Comparison of ENCODE assay signal across 7 mouse cellular contexts in the genomic region with DNA sequence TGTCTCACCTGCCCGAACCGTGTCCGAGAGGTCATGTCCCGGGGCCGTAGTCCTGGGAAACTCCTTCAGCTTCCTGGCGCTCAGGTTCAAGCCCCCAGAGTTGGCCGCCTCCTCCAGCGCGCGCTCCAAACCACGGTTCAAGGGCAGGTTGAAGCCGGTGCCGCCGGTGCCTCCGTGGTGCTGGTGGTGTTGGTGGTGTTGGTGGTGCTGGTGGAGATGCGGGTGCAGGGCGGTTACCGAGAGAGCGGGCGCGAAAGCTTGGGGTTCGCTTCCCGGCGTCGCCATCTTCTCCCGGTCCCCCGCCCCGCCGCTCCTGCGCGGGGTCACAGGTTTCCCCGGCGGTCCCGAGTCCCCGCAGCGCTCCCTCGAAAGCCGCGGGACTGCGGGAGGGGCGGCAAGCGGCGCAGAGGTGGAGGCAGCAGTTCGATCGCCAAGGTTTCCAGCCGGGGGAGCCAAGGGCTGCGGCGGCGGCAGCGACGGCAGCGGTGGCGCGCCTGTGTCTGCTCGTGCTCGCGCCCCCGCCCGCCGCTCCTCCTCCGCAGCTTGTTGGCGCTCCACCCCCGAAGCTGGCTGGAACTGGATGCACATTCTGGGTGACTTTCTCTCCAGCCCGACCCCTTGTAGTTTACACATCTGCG. TPM values are rescaled to one million over a fixed set of nuclear protein-coding genes. Genes with fewer than 3 reads are reported as not detected.
DNase-seq lines count a peak whose midpoint lies in the region; ATAC-seq lines count a peak whose summit lies in the region.

TSS of gene Lrch1 (minus strand) at position 501 of the 638 bp plus-strand sequence.

- H3K4me1 ChIP-seq in intestine, embryonic 15.5 days (replicated peaks) = peaks cover 24% of the 10 kb centered on the region
- H3K4me1 ChIP-seq in midbrain, embryonic 11.5 days (ENCODE audit: control insufficient read depth, insufficient read depth, low read length) = peaks cover 4% of the 10 kb centered on the region; the same call in 1 of the 2 replicates

- intact Hi-C loops in left cerebral cortex, postnatal 4 days (cut with DNase I) = loop anchor here (2.0 kb wide), 1 partner anchor 183 kb away; no protein-coding TSS in a partner anchor

- H3K9ac ChIP-seq in intestine, embryonic 15.5 days = peak within 1 kb of the TSS; percentile 92
- H3K9ac ChIP-seq in midbrain, embryonic 11.5 days (ENCODE audit: low read length) = peak within 1 kb of the TSS; percentile 89

- H3K9me3 ChIP-seq in intestine, embryonic 15.5 days = no peaks in the 10 kb centered on the region
- no peaks in the 10 kb centered on the region for H3K9me3 ChIP-seq in midbrain, embryonic 11.5 days (ENCODE audit: control insufficient read depth, low read length)

- H3K4me3 ChIP-seq in intestine, embryonic 15.5 days (replicated peaks) = peak within 1 kb of the TSS; percentile 89
- peak within 1 kb of the TSS; percentile 58 for H3K4me3 ChIP-seq in midbrain, embryonic 11.5 days (ENCODE audit: low read depth, low read length)

- under 1% methylated on average over 65 of the region's 65 CpGs for WGBS in intestine, embryonic 15.5 days
- WGBS in midbrain, embryonic 11.5 days = under 1% methylated on average over 65 of the region's 65 CpGs

- peak within 1 kb of the TSS; percentile 93 for H3K27ac ChIP-seq in intestine, embryonic 15.5 days
- peak within 1 kb of the TSS; percentile 40; the same call in 1 of the 2 replicates for H3K27ac ChIP-seq in midbrain, embryonic 11.5 days (ENCODE audit: low read depth, low read length)

- peak within 1 kb of the TSS; percentile 79 for H3K4me2 ChIP-seq in intestine, embryonic 15.5 days (replicated peaks)
- H3K4me2 ChIP-seq in midbrain, embryonic 11.5 days = peak within 1 kb of the TSS; percentile 55

- peak; percentile 90 for DNase-seq in adrenal gland, adult 2 months
- DNase-seq in embryo, embryonic 10.5 days (ENCODE audit: low spot score) = peak; percentile 88
- peak; percentile 83 for DNase-seq in gastrocnemius, postnatal 25 days
- peak; percentile 85 for DNase-seq in left cerebral cortex, postnatal 4 days
- peak; percentile 98 for DNase-seq in midbrain, embryonic 11.5 days (ENCODE audit: low spot score, missing footprints)
- DNase-seq in right cerebral cortex, postnatal 4 days = peak; percentile 78

- no peaks in the 10 kb centered on the region for H3K36me3 ChIP-seq in intestine, embryonic 15.5 days
- H3K36me3 ChIP-seq in midbrain, embryonic 11.5 days (ENCODE audit: control insufficient read depth, insufficient read depth, low read length) = no peaks in the 10 kb centered on the region

- H3K27me3 ChIP-seq in intestine, embryonic 15.5 days (replicated peaks) = no peaks in the 10 kb centered on the region
- H3K27me3 ChIP-seq in midbrain, embryonic 11.5 days (ENCODE audit: control insufficient read depth, insufficient read depth, low read length) = no peaks in the 10 kb centered on the region

- ATAC-seq in intestine, embryonic 15.5 days = peak; percentile 77
- peak; percentile 72 for ATAC-seq in midbrain, embryonic 11.5 days (ENCODE audit: low FRiP score)

RNA-seq across cellular contexts. Expression of gene Lrch1, which starts in this region (rescaled TPM):
- total RNA-seq in adrenal gland, adult 2 months (2021) = 10 to 100 TPM; 10.8 to 15.0 TPM
- polyA plus RNA-seq in adrenal gland, adult 2 months (2012; rRNA removed) = 4.7 and 5.3 TPM in 2 replicates
- total RNA-seq in gastrocnemius, postnatal 25 days (2021) = 1 to 10 TPM; 4.1 to 4.2 TPM
- polyA plus RNA-seq in intestine, embryonic 15.5 days (2015; fragmentation: Nextera tagmentation; extraction: Ambion mirVana) = 11.8 and 12.5 TPM in 2 replicates
- total RNA-seq in left cerebral cortex, postnatal 4 days (2021) = 10 to 100 TPM; 40.9 to 43.4 TPM
- polyA plus RNA-seq in midbrain, embryonic 11.5 days (2014; fragmentation: Nextera tagmentation; extraction: Ambion mirVana) = 5.8 and 6.7 TPM in 2 replicates

Comparison
In these comparisons a context has a peak if more than half of its experiments do, and no peak if none do; other contexts are left out.
1. Peak in every context shown above with its lines: DNase-seq, ATAC-seq, H3K4me3 ChIP-seq and H3K27ac ChIP-seq.